Comparison of ENCODE assay signal across 8 mouse cellular contexts in genomic region chr10:111099812-111100464, GRCm38 (mm10).
DNase-seq lines count a peak whose midpoint lies in the region; ATAC-seq lines count a peak whose summit lies in the region.

No protein-coding gene starts in this region.

- peak overlapping the region; percentile 37 for H3K9ac ChIP-seq in forebrain, embryonic 14.5 days (ENCODE audit: low read length)

- H3K9me3 ChIP-seq in forebrain, embryonic 14.5 days (replicated peaks; ENCODE audit: control insufficient read depth, low read length) = no peaks in the 10 kb centered on the region
- H3K9me3 ChIP-seq in hindbrain, embryonic 10.5 days = no peaks in the 10 kb centered on the region

- H3K36me3 ChIP-seq in forebrain, embryonic 14.5 days (ENCODE audit: control insufficient read depth, insufficient read depth, low read length) = no peaks in the 10 kb centered on the region
- no peaks in the 10 kb centered on the region for H3K36me3 ChIP-seq in hindbrain, embryonic 10.5 days

- no peaks in the 10 kb centered on the region for H3K27me3 ChIP-seq in forebrain, embryonic 14.5 days (replicated peaks; ENCODE audit: control insufficient read depth, insufficient read depth, low read length)
- no peaks in the 10 kb centered on the region for H3K27me3 ChIP-seq in hindbrain, embryonic 10.5 days (ENCODE audit: insufficient read depth, poor library complexity, severe bottlenecking)

- peaks cover 14% of the 10 kb centered on the region for H3K4me1 ChIP-seq in forebrain, embryonic 14.5 days (ENCODE audit: control insufficient read depth, insufficient read depth, low read length)
- peaks cover 21% of the 10 kb centered on the region for H3K4me1 ChIP-seq in hindbrain, embryonic 10.5 days (replicated peaks)

- peak; percentile 69 for DNase-seq in MEL-GATA-1-ER (ENCODE audit: extremely low read depth, low read depth)
- peak; percentile 51 for DNase-seq in c-Kit-positive CD71-positive TER-119-positive erythroid progenitor cells, embryonic 14.5 days (ENCODE audit: low spot score)
- DNase-seq in forebrain, embryonic 14.5 days (ENCODE audit: low spot score) = peak; percentile 96
- DNase-seq in hindbrain, embryonic 10.5 days (ENCODE audit: low spot score) = peak; percentile 71
- peak; percentile 55 to 77 for DNase-seq in layer of hippocampus, adult 8-10 months (ENCODE audit: low spot score in 2 of 2)
- DNase-seq in lung, postnatal 36 days = peak; percentile 81
- peak; percentile 78 for DNase-seq in right cerebral cortex, adult 18-20 months
- peak; percentile 32 to 70 for DNase-seq in urinary bladder, postnatal 4 days (ENCODE audit: low spot score in 2 of 2)

- H3K27ac ChIP-seq in forebrain, embryonic 14.5 days (ENCODE audit: low read depth, low read length) = peak overlapping the region; percentile 46; the same call in 1 of the 2 replicates
- peak overlapping the region; percentile 83 for H3K27ac ChIP-seq in hindbrain, embryonic 10.5 days

- no peak overlapping the region for H3K4me3 ChIP-seq in forebrain, embryonic 14.5 days (ENCODE audit: low read depth, low read length)
- H3K4me3 ChIP-seq in hindbrain, embryonic 10.5 days = no peak overlapping the region

- peak; percentile 71 for ATAC-seq in forebrain, embryonic 14.5 days

- H3K4me2 ChIP-seq in forebrain, embryonic 14.5 days (ENCODE audit: low read length) = no peak overlapping the region

- 33% methylated on average over 7 of the region's 7 CpGs for WGBS in forebrain, embryonic 14.5 days
- WGBS in hindbrain, embryonic 10.5 days = 43% methylated on average over 7 of the region's 7 CpGs
